Mouse (Mus musculus) heart, adult 2 months (tissue): ENCODE results near the gene Tmem104.

Experiments
- CTCF ChIP-seq: fragments of 200-600 bp; IDR thresholded peaks from 2 replicates; pipeline ENCODE4 v1.8.1; 2022; ENCODE audit warnings: antibody characterized with exemption, mild to moderate bottlenecking, moderate library complexity
- POLR2A ChIP-seq: fragments of 200-500 bp; IDR thresholded peaks from 2 replicates; pipeline ENCODE4 v1.6.1; 2011; ENCODE audit warnings: mild to moderate bottlenecking, low read depth, low read length, control low read depth; ENCODE audit not compliant: insufficient read depth

- TF ChIP-seq POLR2A (no peak), CTCF (no peak)
These were observed 15.5 kb downstream of the Tmem104 start for GRCm38 (mm10) chr11:115202756-115203155.
